Mouse (Mus musculus) bone marrow macrophage, adult 2 months (primary cell): ENCODE data around the gene Ugt8a. TPM values are rescaled to one million over a fixed set of nuclear protein-coding genes. Genes with fewer than 3 reads are reported as not detected.

Experiments used
- H3K27ac ChIP-seq: 2 replicates; pipeline ENCODE4 v1.5.1; 2012; ENCODE audit warnings: low read depth, low read length; ENCODE audit not compliant: insufficient read depth
- H3K4me1 ChIP-seq: 2 replicates; pipeline ENCODE4 v1.6.1; 2012; ENCODE audit warnings: low read length; ENCODE audit not compliant: control insufficient read depth, insufficient read depth
- H3K4me3 ChIP-seq: 2 replicates; pipeline ENCODE4 v1.5.1; 2012; ENCODE audit warnings: mild to moderate bottlenecking, low read length, moderate library complexity; ENCODE audit not compliant: insufficient read depth
- CTCF ChIP-seq: IDR thresholded peaks from 2 replicates; pipeline ENCODE4 v1.5.1; 2012; ENCODE audit warnings: low read depth, mild to moderate bottlenecking, low read length, moderate library complexity
- POLR2A ChIP-seq: IDR thresholded peaks from 2 replicates; pipeline ENCODE4 v1.6.1; 2012; ENCODE audit warnings: mild to moderate bottlenecking, low read depth, low read length, borderline replicate concordance
- polyA plus RNA-seq: library from polyadenylated mRNA; stranded (reverse); fragments of >200 nt; gene quantifications from 2 replicates; pipeline ENCODE4 v1.2.4, GENCODE M21; 2012; ENCODE audit not compliant: missing spikeins, insufficient read depth, insufficient read length

Gene Ugt8a
- polyA plus RNA-seq, 1 experiment: not detected

DNA sequence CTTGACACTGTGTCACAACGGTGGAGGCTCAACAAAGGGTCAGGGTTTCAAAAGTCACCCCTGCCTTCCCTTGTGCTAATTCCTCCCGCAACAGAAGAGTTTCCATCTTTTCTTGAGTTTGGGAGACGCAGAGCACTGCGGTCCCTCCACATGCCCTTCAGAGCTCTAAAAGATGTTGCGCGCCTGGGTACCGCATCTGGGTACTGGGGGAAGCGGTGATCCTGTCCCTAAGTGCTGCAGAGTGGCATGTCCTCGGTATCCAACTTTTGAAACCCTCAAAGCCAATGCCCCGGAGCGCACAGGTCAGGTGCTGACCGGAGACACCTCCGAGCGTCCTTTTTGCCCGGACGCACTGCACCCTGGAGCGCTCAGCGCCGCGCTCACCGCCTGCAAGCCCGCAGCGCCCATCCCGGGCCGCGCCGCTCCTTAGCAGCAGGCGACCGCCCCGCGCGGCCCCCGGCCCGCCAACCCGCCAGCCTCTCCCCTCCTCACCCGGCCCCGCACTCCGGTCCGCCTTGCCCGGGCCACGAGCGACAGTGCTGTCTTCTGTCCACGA, 805 bp downstream of the Ugt8a start:
- Histone ChIP-seq H3K4me3 (no peak overlapping the region), H3K4me1 (no peaks in the 10 kb centered on the region), H3K27ac (no peak overlapping the region)
- no peak for TF ChIP-seq POLR2A
- TF ChIP-seq CTCF: no peak

DNA sequence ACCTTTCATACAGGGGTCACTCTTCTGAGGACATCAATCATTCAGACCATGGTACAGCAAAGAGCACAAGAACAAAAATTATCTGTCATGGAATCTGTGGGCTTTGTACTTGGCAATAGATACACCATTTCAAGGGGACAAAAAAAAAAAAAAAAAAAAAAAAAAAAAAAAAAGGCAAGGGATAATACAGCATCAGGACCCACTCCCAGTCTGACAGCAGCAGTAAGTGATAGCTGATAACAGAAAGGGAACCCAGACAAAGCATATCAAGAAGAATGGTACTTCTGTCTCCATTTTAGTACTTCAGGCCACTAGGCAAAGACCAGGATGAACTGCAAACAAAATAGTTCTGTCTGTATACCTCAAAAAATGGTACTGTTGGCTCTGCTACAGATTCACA, 2.6 kb downstream of the Ugt8a start:
- no peaks in the 10 kb centered on the region for H3K4me1 ChIP-seq
- no peak overlapping the region for H3K27ac ChIP-seq
- H3K4me3 ChIP-seq: no peak overlapping the region
- TF ChIP-seq CTCF (no peak), POLR2A (no peak)

- no peak for TF ChIP-seq POLR2A
- no peak for TF ChIP-seq CTCF
- no peak overlapping the region for H3K27ac ChIP-seq
Measured at GRCm38 (mm10) chr3:125932594-125933237, 5.7 kb downstream of the Ugt8a start.

GRCm38 (mm10) chr3:125931059-125931458, 7.4 kb downstream of the Ugt8a start:
- TF ChIP-seq POLR2A: no peak
- no peak for TF ChIP-seq CTCF
- Histone ChIP-seq H3K4me1 (no peaks in the 10 kb centered on the region), H3K27ac (no peak overlapping the region), H3K4me3 (no peak overlapping the region)

More at GRCm38 (mm10) chr3:125932594-125933237, 5.7 kb downstream of the Ugt8a start:
- Histone ChIP-seq H3K4me3 (no peak overlapping the region), H3K4me1 (no peaks in the 10 kb centered on the region)

GRCm38 (mm10) chr3:125920876-125921275, 17.5 kb downstream of the Ugt8a start:
- H3K4me1 ChIP-seq: no peaks in the 10 kb centered on the region
- TF ChIP-seq CTCF (no peak), POLR2A (no peak)
- H3K4me3 ChIP-seq: no peak overlapping the region
- no peak overlapping the region for H3K27ac ChIP-seq

- H3K27ac ChIP-seq: no peak overlapping the region
- no peak for TF ChIP-seq CTCF
- TF ChIP-seq POLR2A: no peak
- H3K4me1 ChIP-seq: no peaks in the 10 kb centered on the region
- no peak overlapping the region for H3K4me3 ChIP-seq
Measured at GRCm38 (mm10) chr3:125898976-125899375, 39.4 kb downstream of the Ugt8a start.

GRCm38 (mm10) chr3:125887109-125887508, 51.3 kb downstream of the Ugt8a start:
- TF ChIP-seq POLR2A: no peak
- TF ChIP-seq CTCF: no peak
- Histone ChIP-seq H3K4me3 (no peak overlapping the region), H3K4me1 (no peaks in the 10 kb centered on the region), H3K27ac (no peak overlapping the region)

DNA sequence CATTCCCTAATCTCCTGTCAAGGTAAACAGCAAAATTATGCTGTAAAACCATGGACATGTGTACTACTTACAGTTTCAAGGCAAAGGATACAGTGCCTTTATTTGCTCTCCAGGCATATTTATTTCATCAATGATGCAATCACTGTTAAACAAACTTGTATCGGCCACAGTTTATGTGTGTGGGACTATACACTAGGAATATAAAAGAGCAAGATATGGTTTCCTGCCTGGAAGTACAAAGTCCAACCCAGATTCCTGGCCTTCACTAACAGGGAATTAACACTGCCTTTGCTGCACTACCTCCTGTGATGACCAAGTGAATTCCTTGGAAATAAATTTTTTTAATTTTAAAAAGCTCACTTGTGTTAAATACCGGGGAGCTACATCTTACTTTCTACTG, 53.5 kb downstream of the Ugt8a start:
- Histone ChIP-seq H3K4me3 (no peak overlapping the region), H3K4me1 (no peaks in the 10 kb centered on the region), H3K27ac (no peak overlapping the region)
- TF ChIP-seq CTCF (no peak), POLR2A (no peak)

DNA sequence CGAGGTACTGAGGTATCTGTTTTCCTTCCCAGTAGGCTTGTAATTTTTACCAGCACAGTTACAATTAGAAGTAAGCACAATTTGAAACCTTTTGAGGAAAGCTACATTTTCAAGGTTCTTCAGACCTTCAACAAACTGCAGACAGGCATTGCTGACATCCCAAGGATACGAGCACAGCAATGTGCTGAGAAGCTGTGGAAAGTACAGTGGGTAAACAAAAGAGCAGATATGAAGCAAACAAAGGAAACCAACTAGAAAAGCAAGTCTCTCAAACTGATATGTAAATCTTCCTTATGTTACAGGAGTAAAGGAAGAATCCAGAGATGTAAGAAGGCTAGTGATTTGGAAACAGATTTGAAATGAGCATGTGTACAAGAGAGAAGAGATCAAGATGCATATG, 54.0 kb downstream of the Ugt8a start:
- TF ChIP-seq POLR2A: no peak
- no peak for TF ChIP-seq CTCF
- Histone ChIP-seq H3K4me1 (no peaks in the 10 kb centered on the region), H3K4me3 (no peak overlapping the region), H3K27ac (no peak overlapping the region)

- TF ChIP-seq CTCF (no peak), POLR2A (no peak)
- no peak overlapping the region for H3K27ac ChIP-seq
- no peak overlapping the region for H3K4me3 ChIP-seq
- H3K4me1 ChIP-seq: no peaks in the 10 kb centered on the region
Measured at GRCm38 (mm10) chr3:125883009-125883408, 55.4 kb downstream of the Ugt8a start.
